Mouse (Mus musculus) thymus, adult 2 months (tissue): ENCODE results near the gene Zfp148.

Experiments used
- CTCF ChIP-seq: fragments of 200-500 bp; IDR thresholded peaks from 2 replicates; pipeline ENCODE4 v1.5.1; 2012; ENCODE audit warnings: mild to moderate bottlenecking, control low read depth, low read length, moderate library complexity, borderline replicate concordance; ENCODE audit not compliant: control insufficient read depth, poor library complexity, insufficient read depth; ENCODE audit errors: extremely low read depth
- POLR2A ChIP-seq: fragments of 200-500 bp; IDR thresholded peaks from 2 replicates; pipeline ENCODE4 v1.6.1; 2012; ENCODE audit warnings: mild to moderate bottlenecking, low read length, control low read depth, moderate library complexity; ENCODE audit not compliant: control insufficient read depth, poor library complexity, insufficient read depth; ENCODE audit errors: extremely low read depth

DNA sequence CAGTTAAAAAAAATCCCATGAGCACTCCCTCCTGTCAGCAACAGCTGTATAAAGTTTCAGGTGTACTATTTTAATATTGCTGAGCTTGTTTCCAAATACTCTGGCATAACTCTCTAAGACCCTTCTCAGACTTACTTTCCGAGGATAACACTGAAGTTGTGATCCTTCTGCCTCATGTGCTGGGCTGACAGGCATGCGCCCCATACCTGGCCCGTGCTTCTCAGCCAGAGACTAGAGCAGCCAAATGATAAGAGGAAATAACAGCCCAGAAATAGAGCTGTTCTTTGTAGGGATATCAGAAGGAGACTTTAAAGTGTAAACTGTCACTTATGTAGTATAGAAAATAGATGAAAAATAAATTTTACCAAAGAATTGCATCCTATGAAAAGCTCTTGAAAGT lies 101.7 kb downstream of the Zfp148 start:
- TF ChIP-seq POLR2A = no peak
- TF ChIP-seq CTCF = no peak
